Mouse (Mus musculus): ENCODE measurements at regions not wholly inside any gene's neighbourhood (a gene's known extent, or its start where the extent isn't known, plus 50 kb on each side); places are given as distances from the start of the nearest gene placed in this dataset.
"Not testable (repeated sequence)": the region's sequence is repeated elsewhere in the genome, so short reads cannot be mapped to it uniquely, and the experiment has no call there.

GRCm38 (mm10) chr12:27926730-27927129 is 584.4 kb upstream of the Sox11 start:
- TF ChIP-seq CTCF (IDR thresholded peaks at IDR 0.05), result no peak
- Histone ChIP-seq H3K9ac (replicated peaks; ENCODE audit: low read length, poor library complexity, severe bottlenecking) (no peak overlapping the region), H3K4me2 (ENCODE audit: low read depth, low read length, poor library complexity, severe bottlenecking) (no peak overlapping the region), H3K27ac (ENCODE audit: low read depth, low read length) (no peak overlapping the region), H3K4me3 (ENCODE audit: low read depth, low read length) (no peak overlapping the region), H3K4me1 (ENCODE audit: insufficient read depth, low read length) (0 out of 2 replicates have a peak, but pooled peaks cover 4% of the 10 kb centered on the region), H3K36me3 (ENCODE audit: insufficient read depth, low read length) (no peaks in the 10 kb centered on the region), H3K27me3 (ENCODE audit: insufficient read depth, low read length) (no peaks in the 10 kb centered on the region), H3K9me3 (ENCODE audit: low read length) (no peaks in the 10 kb centered on the region)
- ATAC-seq (ENCODE audit: low FRiP score), result no peak
- 93% methylated on average over 6 of the region's 6 CpGs for WGBS
- no peak for DNase-seq (ENCODE audit: low spot score)

- no peak for TF ChIP-seq CTCF (IDR thresholded peaks at IDR 0.05)
These were observed 578.2 kb upstream of the Sox11 start for GRCm38 (mm10) chr12:27920607-27921006.

GRCm38 (mm10) chr12:27916401-27916920 is 574.1 kb upstream of the Sox11 start:
- Histone ChIP-seq H3K36me3 (ENCODE audit: insufficient read depth, low read length) (no peaks in the 10 kb centered on the region), H3K9ac (replicated peaks; ENCODE audit: low read length, poor library complexity, severe bottlenecking) (no peak overlapping the region), H3K4me3 (ENCODE audit: low read depth, low read length) (no peak overlapping the region), H3K4me2 (ENCODE audit: low read depth, low read length, poor library complexity, severe bottlenecking) (no peak overlapping the region), H3K9me3 (ENCODE audit: low read length) (no peaks in the 10 kb centered on the region), H3K27ac (ENCODE audit: low read depth, low read length) (no peak overlapping the region), H3K27me3 (ENCODE audit: insufficient read depth, low read length) (no peaks in the 10 kb centered on the region), H3K4me1 (ENCODE audit: insufficient read depth, low read length) (no peaks in the 10 kb centered on the region)
- no peak for TF ChIP-seq CTCF (IDR thresholded peaks at IDR 0.05)
- no peak for ATAC-seq (ENCODE audit: low FRiP score)
- no peak for DNase-seq (ENCODE audit: low spot score)
- 89% methylated on average over 3 of the region's 3 CpGs for WGBS

More at GRCm38 (mm10) chr12:27920607-27921006, 578.2 kb upstream of the Sox11 start:
- Histone ChIP-seq H3K4me2 (ENCODE audit: low read depth, low read length, poor library complexity, severe bottlenecking) (no peak overlapping the region), H3K9me3 (ENCODE audit: low read length) (no peaks in the 10 kb centered on the region), H3K4me1 (ENCODE audit: insufficient read depth, low read length) (no peaks in the 10 kb centered on the region), H3K4me3 (ENCODE audit: low read depth, low read length) (no peak overlapping the region), H3K27ac (ENCODE audit: low read depth, low read length) (no peak overlapping the region), H3K9ac (replicated peaks; ENCODE audit: low read length, poor library complexity, severe bottlenecking) (no peak overlapping the region), H3K36me3 (ENCODE audit: insufficient read depth, low read length) (no peaks in the 10 kb centered on the region), H3K27me3 (ENCODE audit: insufficient read depth, low read length) (no peaks in the 10 kb centered on the region)
- ATAC-seq (ENCODE audit: low FRiP score), result no peak
- DNase-seq (ENCODE audit: low spot score), result no peak
- 82% methylated on average over 1 of the region's 1 CpGs for WGBS

GRCm38 (mm10) chr12:27909417-27910100 is 567.2 kb upstream of the Sox11 start:
- no peak overlapping the region for H3K4me2 ChIP-seq (ENCODE audit: low read depth, low read length, poor library complexity, severe bottlenecking)
- H3K4me3 ChIP-seq (ENCODE audit: low read depth, low read length), result no peak overlapping the region
- no peaks in the 10 kb centered on the region for H3K9me3 ChIP-seq (ENCODE audit: low read length)
- H3K27me3 ChIP-seq (ENCODE audit: insufficient read depth, low read length), result no peaks in the 10 kb centered on the region
- no peak overlapping the region for H3K9ac ChIP-seq (replicated peaks; ENCODE audit: low read length, poor library complexity, severe bottlenecking)
- no peak for DNase-seq (ENCODE audit: low spot score)
- whole genome bisulfite sequencing, result 48% methylated on average over 5 of the region's 5 CpGs
- H3K36me3 ChIP-seq (ENCODE audit: insufficient read depth, low read length), result no peaks in the 10 kb centered on the region
- H3K4me1 ChIP-seq (ENCODE audit: insufficient read depth, low read length), result no peaks in the 10 kb centered on the region
- no peak for ATAC-seq (ENCODE audit: low FRiP score)
- TF ChIP-seq CTCF (IDR thresholded peaks at IDR 0.05), result no peak
- no peak overlapping the region for H3K27ac ChIP-seq (ENCODE audit: low read depth, low read length)

- not testable (repeated sequence) for H3K4me3 ChIP-seq (ENCODE audit: low read depth, low read length); H3K27ac ChIP-seq (ENCODE audit: low read depth, low read length); H3K36me3 ChIP-seq (ENCODE audit: insufficient read depth, low read length); H3K27me3 ChIP-seq (ENCODE audit: insufficient read depth, low read length); H3K9me3 ChIP-seq (ENCODE audit: low read length); DNase-seq (ENCODE audit: low spot score); H3K4me1 ChIP-seq (ENCODE audit: insufficient read depth, low read length); H3K9ac ChIP-seq (replicated peaks; ENCODE audit: low read length, poor library complexity, severe bottlenecking); ATAC-seq (ENCODE audit: low FRiP score); H3K4me2 ChIP-seq (ENCODE audit: low read depth, low read length, poor library complexity, severe bottlenecking)
These were observed 554.3 kb upstream of the Sox11 start for GRCm38 (mm10) chr12:27896682-27897081.

- ATAC-seq (ENCODE audit: low FRiP score) (no peak), DNase-seq (ENCODE audit: low spot score) (peak; percentile 14)
- H3K4me1 ChIP-seq (ENCODE audit: insufficient read depth, low read length), result no peaks in the 10 kb centered on the region
- TF ChIP-seq CTCF (IDR thresholded peaks at IDR 0.05), result no peak
- H3K36me3 ChIP-seq (ENCODE audit: insufficient read depth, low read length), result no peaks in the 10 kb centered on the region
- no peak overlapping the region for H3K9ac ChIP-seq (replicated peaks; ENCODE audit: low read length, poor library complexity, severe bottlenecking)
- no peak overlapping the region for H3K27ac ChIP-seq (ENCODE audit: low read depth, low read length)
- no peaks in the 10 kb centered on the region for H3K9me3 ChIP-seq (ENCODE audit: low read length)
- H3K4me2 ChIP-seq (ENCODE audit: low read depth, low read length, poor library complexity, severe bottlenecking), result no peak overlapping the region
- H3K4me3 ChIP-seq (ENCODE audit: low read depth, low read length), result no peak overlapping the region
- WGBS, result 64% methylated on average over 4 of the region's 4 CpGs
- H3K27me3 ChIP-seq (ENCODE audit: insufficient read depth, low read length), result no peaks in the 10 kb centered on the region
These were observed 539.3 kb upstream of the Sox11 start for GRCm38 (mm10) chr12:27881720-27882119.

Measured in midbrain, postnatal 0 days (tissue).